Mouse (Mus musculus) 3134 (cell line): ENCODE results near the gene Prkch.

Source experiments
- DNase-seq: peaks from one replicate; pipeline ENCODE4 v3.0.0-alpha.2; 2011; ENCODE audit warnings: low spot score; ENCODE audit not compliant: insufficient read length; ENCODE audit errors: extremely low read depth

Prkch gene

GRCm38 (mm10) chr12:73815892-73816291 is 231.3 kb downstream of the Prkch start:
- DNase-seq = no peak

GRCm38 (mm10) chr12:73816866-73817265 is 232.3 kb downstream of the Prkch start:
- no peak for DNase-seq

DNA sequence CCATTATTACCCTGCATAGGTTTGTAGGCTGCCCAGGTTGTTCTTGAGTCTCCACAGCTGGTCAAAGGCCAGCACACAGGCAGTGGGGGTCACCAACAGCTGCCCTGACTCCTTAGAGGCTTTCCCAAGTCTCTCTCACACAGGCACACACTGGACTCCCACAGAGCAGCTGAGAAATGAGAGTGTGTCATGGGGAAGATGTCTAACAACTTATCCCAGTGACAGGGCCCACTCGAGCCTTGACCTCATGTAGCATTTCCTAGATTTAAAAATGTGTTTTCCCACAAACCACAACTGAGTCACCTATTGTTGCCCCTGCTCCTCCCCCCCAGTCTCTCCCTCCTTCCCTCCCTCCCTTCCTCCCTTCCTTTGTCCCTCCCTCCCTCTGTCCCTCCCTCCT is 234.2 kb downstream of the Prkch start:
- no peak for DNase-seq

DNA sequence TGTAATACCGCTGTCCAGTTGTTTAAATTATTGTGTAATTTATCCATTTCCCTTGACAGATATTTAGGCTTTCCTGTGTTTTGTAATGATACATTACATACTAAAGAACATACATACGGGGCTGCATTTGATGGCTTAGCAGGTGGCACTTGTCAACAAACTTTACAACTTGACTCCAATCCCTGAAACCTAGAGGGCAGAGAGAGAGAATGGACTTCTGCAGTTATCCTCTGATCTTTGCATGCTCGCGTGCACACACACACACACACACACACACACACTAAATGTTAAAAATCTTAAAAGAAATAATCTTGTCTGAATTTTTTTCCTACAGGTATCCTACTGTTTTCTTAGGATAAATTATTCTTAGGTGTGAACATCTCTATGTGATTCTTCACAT is 236.6 kb downstream of the Prkch start:
- no peak for DNase-seq

DNA sequence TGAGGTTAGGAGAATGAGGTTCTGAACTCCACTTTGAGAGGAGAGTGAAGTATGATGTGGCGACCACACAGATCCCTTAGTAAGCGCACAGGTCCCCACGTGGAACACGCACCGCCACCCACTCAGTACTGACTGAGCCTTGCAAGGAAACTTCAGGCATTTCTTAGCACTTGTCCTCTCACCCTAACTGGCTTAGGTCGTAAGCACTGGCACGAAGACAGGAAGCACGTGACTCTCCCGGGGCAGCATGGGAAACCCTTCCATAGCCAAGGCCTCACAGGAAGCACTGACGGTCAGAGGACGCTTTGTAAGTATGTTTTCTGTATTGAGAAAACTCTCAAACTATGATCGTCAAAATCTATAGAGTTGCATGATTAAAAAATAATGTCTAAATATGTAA is 237.7 kb downstream of the Prkch start:
- no peak for DNase-seq

DNA sequence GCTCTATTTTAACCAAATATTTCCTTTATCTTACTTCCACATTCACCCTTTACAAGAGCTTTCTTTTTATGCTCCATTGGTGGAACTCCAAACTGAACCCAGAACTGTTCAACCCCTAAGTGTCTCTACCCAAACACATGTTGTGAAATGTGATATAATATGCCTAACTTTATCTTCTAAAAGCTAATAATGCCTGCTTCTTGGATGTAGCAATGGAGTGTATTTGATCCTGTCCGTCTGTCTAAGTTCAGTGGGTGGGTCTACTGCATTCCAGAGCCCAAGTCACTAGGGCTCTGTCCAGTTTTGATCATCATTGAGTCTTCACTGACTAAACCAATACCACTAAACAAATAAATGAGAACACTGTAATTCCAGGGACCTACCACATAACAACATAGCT is 240.2 kb downstream of the Prkch start:
- DNase-seq = no peak
